7 mouse cellular contexts compared by ENCODE assay signal in genomic region chr7:24316567-24317092, GRCm38 (mm10). TPM values are rescaled to one million over a fixed set of nuclear protein-coding genes. Genes with fewer than 3 reads are reported as not detected.
DNase-seq lines count a peak whose midpoint lies in the region; ATAC-seq lines count a peak whose summit lies in the region.

Gene Zfp94, minus strand, starts transcription at chr7:24316666.

- DNase-seq in adrenal gland, adult 2 months = peak; percentile 97
- peak; percentile 92 for DNase-seq in embryo, embryonic 11.5 days (ENCODE audit: low read depth, low spot score)
- peak; percentile 85 to 92 for DNase-seq in gastrocnemius, postnatal 36 days
- DNase-seq in left cerebral cortex, postnatal 25 days (ENCODE audit: low spot score in 2 of 2) = peak; percentile 98 to 99
- DNase-seq in midbrain, embryonic 10.5 days (ENCODE audit: low spot score) = peak; percentile 92
- DNase-seq in right cerebral cortex, postnatal 4 days = peak; percentile 92

- peak within 1 kb of the TSS; percentile 73 for H3K9ac ChIP-seq in intestine, embryonic 15.5 days

- intact Hi-C loops in gastrocnemius, postnatal 36 days (cut with DNase I) = loop anchor here (2.0 to 10.0 kb wide), 4 partner anchors 16 to 112 kb away; partner anchors contain the start of genes Smg9, Zfp108 and Zfp61
- intact Hi-C loops in left cerebral cortex, postnatal 25 days (cut with DNase I) = loop anchor here (1.0 kb wide), 1 partner anchor 204 kb away; the partner anchor contains the start of gene Zfp112

- WGBS in intestine, embryonic 15.5 days = 1% methylated on average over 33 of the region's 33 CpGs
- 1% methylated on average over 33 of the region's 33 CpGs for WGBS in midbrain, embryonic 10.5 days

- peak within 1 kb of the TSS; percentile 59 for H3K27ac ChIP-seq in intestine, embryonic 15.5 days
- H3K27ac ChIP-seq in midbrain, embryonic 10.5 days (replicated peaks) = peak within 1 kb of the TSS; percentile 85

- H3K27me3 ChIP-seq in intestine, embryonic 15.5 days (replicated peaks) = peaks cover 10% of the 10 kb centered on the region; the same call in 1 of the 2 replicates
- H3K27me3 ChIP-seq in midbrain, embryonic 10.5 days (ENCODE audit: low read depth, poor library complexity, severe bottlenecking) = no peaks in the 10 kb centered on the region

- H3K9me3 ChIP-seq in intestine, embryonic 15.5 days = no peaks in the 10 kb centered on the region
- no peaks in the 10 kb centered on the region for H3K9me3 ChIP-seq in midbrain, embryonic 10.5 days (replicated peaks)

- 0 out of 2 replicates have a peak, but pooled peaks cover 5% of the 10 kb centered on the region for H3K4me1 ChIP-seq in intestine, embryonic 15.5 days (replicated peaks)
- peaks cover 13% of the 10 kb centered on the region for H3K4me1 ChIP-seq in midbrain, embryonic 10.5 days

- peak within 1 kb of the TSS; percentile 64 for H3K4me3 ChIP-seq in intestine, embryonic 15.5 days (replicated peaks)
- peak within 1 kb of the TSS; percentile 66 for H3K4me3 ChIP-seq in midbrain, embryonic 10.5 days

- no peaks in the 10 kb centered on the region for H3K36me3 ChIP-seq in intestine, embryonic 15.5 days
- peaks cover 11% of the 10 kb centered on the region for H3K36me3 ChIP-seq in midbrain, embryonic 10.5 days

- peak within 1 kb of the TSS; percentile 90 for H3K4me2 ChIP-seq in intestine, embryonic 15.5 days (replicated peaks)

- peak; percentile 98 for ATAC-seq in intestine, embryonic 15.5 days

RNA-seq across cellular contexts. Expression of gene Zfp94, which starts in this region (rescaled TPM):
- total RNA-seq in adrenal gland, adult 2 months (2021) = 1 to 10 TPM; 3.1 to 5.5 TPM
- polyA plus RNA-seq in adrenal gland, adult 2 months (2012; rRNA removed) = 4.3 and 4.6 TPM in 2 replicates
- 1 to 10 TPM; 1.5 to 1.9 TPM for total RNA-seq in gastrocnemius, postnatal 36 days (2021)
- 6.0 and 7.5 TPM in 2 replicates for polyA plus RNA-seq in intestine, embryonic 15.5 days (2015; fragmentation: Nextera tagmentation; extraction: Ambion mirVana)
- total RNA-seq in left cerebral cortex, postnatal 25 days (2021) = 10 to 100 TPM; 13.2 to 16.9 TPM
- 13.7 and 15.5 TPM in 2 replicates for polyA plus RNA-seq in midbrain, embryonic 10.5 days (2016; fragmentation: Nextera tagmentation; extraction: Ambion mirVana)

Comparison
In these comparisons a context has a peak if more than half of its experiments do, and no peak if none do; other contexts are left out.
1. Peak in every context shown above with its lines: DNase-seq, ATAC-seq, H3K4me3 ChIP-seq and H3K27ac ChIP-seq.